Mouse (Mus musculus): ENCODE measurements around the gene Rnls. TPM values are rescaled to one million over a fixed set of nuclear protein-coding genes. Genes with fewer than 3 reads are reported as not detected.

Gene Rnls
- polyA plus RNA-seq, 2 experiments = 1.0 to 7.3 TPM

GRCm38 (mm10) chr19:33273676-33274075 lies 118.4 kb downstream of the Rnls start:
- 35% methylated on average over 1 of the region's 1 CpGs for WGBS
- TF ChIP-seq POLR2A (IDR thresholded peaks at IDR 0.05; ENCODE audit: borderline replicate concordance, extremely low read depth, insufficient read depth, insufficient read length) = no peak
- peak; percentile 47 for DNase-seq (ENCODE audit: low spot score)
- ATAC-seq (ENCODE audit: low FRiP score, low read depth) = 0 out of 2 replicates have a peak, but pooled peaks have one; percentile 55
- H3K4me1 ChIP-seq (ENCODE audit: control insufficient read depth, insufficient read depth, low read length) = no peaks in the 10 kb centered on the region
- H3K4me3 ChIP-seq (replicated peaks; ENCODE audit: low read length) = no peak overlapping the region
- no peak overlapping the region for H3K27ac ChIP-seq (replicated peaks; ENCODE audit: low read depth, low read length)
- H3K9ac ChIP-seq (ENCODE audit: low read depth, low read length, severe bottlenecking) = no peak overlapping the region
- no peak overlapping the region for H3K4me2 ChIP-seq (replicated peaks; ENCODE audit: low read depth, low read length, severe bottlenecking)
- H3K9me3 ChIP-seq (ENCODE audit: control insufficient read depth, low read length) = no peaks in the 10 kb centered on the region
- H3K27me3 ChIP-seq (ENCODE audit: control insufficient read depth, insufficient read depth, low read length) = no peaks in the 10 kb centered on the region
- no peaks in the 10 kb centered on the region for H3K36me3 ChIP-seq (ENCODE audit: control insufficient read depth, insufficient read depth, low read length)

GRCm38 (mm10) chr19:33271571-33271970 lies 120.5 kb downstream of the Rnls start:
- Histone ChIP-seq H3K27me3 (ENCODE audit: control insufficient read depth, insufficient read depth, low read length) (no peaks in the 10 kb centered on the region; the same call in 1 of the 2 replicates), H3K9ac (ENCODE audit: low read depth, low read length, severe bottlenecking) (no peak overlapping the region), H3K9me3 (ENCODE audit: control insufficient read depth, low read length) (no peaks in the 10 kb centered on the region), H3K4me1 (ENCODE audit: control insufficient read depth, insufficient read depth, low read length) (no peaks in the 10 kb centered on the region), H3K4me2 (replicated peaks; ENCODE audit: low read depth, low read length, severe bottlenecking) (no peak overlapping the region), H3K4me3 (replicated peaks; ENCODE audit: low read length) (no peak overlapping the region), H3K36me3 (ENCODE audit: control insufficient read depth, insufficient read depth, low read length) (no peaks in the 10 kb centered on the region), H3K27ac (replicated peaks; ENCODE audit: low read depth, low read length) (no peak overlapping the region)
- ATAC-seq (ENCODE audit: low FRiP score, low read depth) (peak; percentile 71), DNase-seq (ENCODE audit: low spot score) (peak; percentile 18)
- TF ChIP-seq POLR2A (IDR thresholded peaks at IDR 0.05; ENCODE audit: borderline replicate concordance, extremely low read depth, insufficient read depth, insufficient read length) = no peak
- WGBS = 27% methylated on average over 2 of the region's 2 CpGs

GRCm38 (mm10) chr19:33270231-33270630 lies 121.9 kb downstream of the Rnls start:
- TF ChIP-seq POLR2A (IDR thresholded peaks at IDR 0.05; ENCODE audit: borderline replicate concordance, extremely low read depth, insufficient read depth, insufficient read length) = no peak
- Histone ChIP-seq H3K4me3 (replicated peaks; ENCODE audit: low read length) (no peak overlapping the region), H3K4me2 (replicated peaks; ENCODE audit: low read depth, low read length, severe bottlenecking) (no peak overlapping the region), H3K4me1 (ENCODE audit: control insufficient read depth, insufficient read depth, low read length) (no peaks in the 10 kb centered on the region), H3K36me3 (ENCODE audit: control insufficient read depth, insufficient read depth, low read length) (no peaks in the 10 kb centered on the region), H3K9me3 (ENCODE audit: control insufficient read depth, low read length) (no peaks in the 10 kb centered on the region), H3K27me3 (ENCODE audit: control insufficient read depth, insufficient read depth, low read length) (no peaks in the 10 kb centered on the region; the same call in 1 of the 2 replicates), H3K27ac (replicated peaks; ENCODE audit: low read depth, low read length) (no peak overlapping the region), H3K9ac (ENCODE audit: low read depth, low read length, severe bottlenecking) (no peak overlapping the region)
- DNase-seq (ENCODE audit: low spot score) (no peak), ATAC-seq (ENCODE audit: low FRiP score, low read depth) (no peak)
- WGBS = 61% methylated on average over 2 of the region's 2 CpGs

- no peaks in the 10 kb centered on the region for H3K4me1 ChIP-seq (ENCODE audit: control insufficient read depth, insufficient read depth, low read length)
- no peaks in the 10 kb centered on the region; the same call in 1 of the 2 replicates for H3K27me3 ChIP-seq (ENCODE audit: control insufficient read depth, insufficient read depth, low read length)
- ATAC-seq (ENCODE audit: low FRiP score, low read depth) (no peak), DNase-seq (ENCODE audit: low spot score) (no peak)
- no peaks in the 10 kb centered on the region for H3K36me3 ChIP-seq (ENCODE audit: control insufficient read depth, insufficient read depth, low read length)
- WGBS = 84% methylated on average over 14 of the region's 14 CpGs
- H3K4me2 ChIP-seq (replicated peaks; ENCODE audit: low read depth, low read length, severe bottlenecking) = no peak overlapping the region
- H3K27ac ChIP-seq (replicated peaks; ENCODE audit: low read depth, low read length) = no peak overlapping the region
- no peak overlapping the region for H3K4me3 ChIP-seq (replicated peaks; ENCODE audit: low read length)
- TF ChIP-seq POLR2A (IDR thresholded peaks at IDR 0.05; ENCODE audit: borderline replicate concordance, extremely low read depth, insufficient read depth, insufficient read length) = no peak
- H3K9ac ChIP-seq (ENCODE audit: low read depth, low read length, severe bottlenecking) = no peak overlapping the region
- H3K9me3 ChIP-seq (ENCODE audit: control insufficient read depth, low read length) = no peaks in the 10 kb centered on the region
Observed at GRCm38 (mm10) chr19:33268044-33268443, 124.1 kb downstream of the Rnls start.

GRCm38 (mm10) chr19:33265245-33265644 lies 126.8 kb downstream of the Rnls start:
- no peak for ATAC-seq (ENCODE audit: low FRiP score, low read depth)
- TF ChIP-seq POLR2A (IDR thresholded peaks at IDR 0.05; ENCODE audit: borderline replicate concordance, extremely low read depth, insufficient read depth, insufficient read length) = no peak
- no peaks in the 10 kb centered on the region for H3K9me3 ChIP-seq (ENCODE audit: control insufficient read depth, low read length)
- DNase-seq (ENCODE audit: low spot score) = no peak
- no peaks in the 10 kb centered on the region for H3K4me1 ChIP-seq (ENCODE audit: control insufficient read depth, insufficient read depth, low read length)
- no peaks in the 10 kb centered on the region; the same call in 1 of the 2 replicates for H3K27me3 ChIP-seq (ENCODE audit: control insufficient read depth, insufficient read depth, low read length)
- H3K36me3 ChIP-seq (ENCODE audit: control insufficient read depth, insufficient read depth, low read length) = no peaks in the 10 kb centered on the region
- no peak overlapping the region for H3K4me3 ChIP-seq (replicated peaks; ENCODE audit: low read length)
- no peak overlapping the region for H3K9ac ChIP-seq (ENCODE audit: low read depth, low read length, severe bottlenecking)
- H3K27ac ChIP-seq (replicated peaks; ENCODE audit: low read depth, low read length) = no peak overlapping the region
- no peak overlapping the region for H3K4me2 ChIP-seq (replicated peaks; ENCODE audit: low read depth, low read length, severe bottlenecking)
- WGBS = 3% methylated on average over 2 of the region's 2 CpGs

Data from limb, embryonic 14.5 days (tissue).